Mouse (Mus musculus): ENCODE measurements around the gene Robo2. TPM values are rescaled to one million over a fixed set of nuclear protein-coding genes. Genes with fewer than 3 reads are reported as not detected.

The Robo2 gene
- polyA plus RNA-seq, 1 experiment from 2014 or later: 67.5 TPM

GRCm38 (mm10) chr16:73870296-73870695 lies 541.3 kb downstream of the Robo2 start:
- ATAC-seq: no peak
- Histone ChIP-seq H3K36me3 (ENCODE audit: control insufficient read depth, insufficient read depth, low read length) (no peaks in the 10 kb centered on the region), H3K9me3 (ENCODE audit: control insufficient read depth, low read length) (no peaks in the 10 kb centered on the region), H3K27me3 (replicated peaks; ENCODE audit: control insufficient read depth, insufficient read depth, low read length) (no peaks in the 10 kb centered on the region), H3K4me1 (ENCODE audit: control insufficient read depth, insufficient read depth, low read depth, low read length) (no peaks in the 10 kb centered on the region), H3K4me3 (ENCODE audit: low read length) (no peak overlapping the region), H3K9ac (ENCODE audit: low read depth, low read length) (no peak overlapping the region), H3K4me2 (ENCODE audit: low read length) (no peak overlapping the region), H3K27ac (ENCODE audit: low read depth, low read length) (no peak overlapping the region)
- 72% methylated on average over 5 of the region's 5 CpGs for WGBS

DNA sequence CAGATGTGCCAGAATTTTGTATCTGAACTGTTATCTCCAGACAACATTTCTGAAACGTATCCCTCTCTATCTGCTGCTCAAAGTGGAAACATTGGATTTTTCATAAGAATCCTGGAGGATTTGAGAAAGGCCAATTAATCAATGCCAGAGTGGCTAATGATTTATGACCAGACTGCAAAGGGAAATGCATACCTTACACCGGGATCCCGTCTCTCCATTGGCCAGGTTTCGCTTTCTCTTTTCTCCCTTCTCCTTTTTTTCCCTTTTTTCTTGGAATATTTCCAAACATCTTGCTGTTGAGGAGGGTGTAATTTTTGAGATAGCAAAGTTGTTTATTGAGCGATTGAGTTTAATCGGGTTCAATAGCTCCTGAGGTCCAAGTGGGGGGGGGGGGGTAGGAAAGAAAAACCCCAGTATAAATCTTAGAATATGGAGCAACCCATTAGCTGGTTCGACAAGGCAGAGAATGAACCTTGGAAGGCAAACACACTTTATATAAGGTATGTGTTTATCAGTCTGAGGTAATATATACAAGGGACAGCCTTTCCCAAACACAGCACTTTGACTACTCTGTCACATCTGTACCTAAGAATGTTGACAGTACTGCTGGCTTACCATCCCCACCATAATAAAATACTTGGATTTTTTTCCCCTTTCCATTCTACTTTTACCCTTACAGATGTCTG lies 542.0 kb downstream of the Robo2 start:
- Histone ChIP-seq H3K36me3 (ENCODE audit: control insufficient read depth, insufficient read depth, low read length) (no peaks in the 10 kb centered on the region), H3K4me1 (ENCODE audit: control insufficient read depth, insufficient read depth, low read depth, low read length) (no peaks in the 10 kb centered on the region), H3K27ac (ENCODE audit: low read depth, low read length) (no peak overlapping the region), H3K4me2 (ENCODE audit: low read length) (no peak overlapping the region), H3K9ac (ENCODE audit: low read depth, low read length) (no peak overlapping the region), H3K9me3 (ENCODE audit: control insufficient read depth, low read length) (no peaks in the 10 kb centered on the region), H3K4me3 (ENCODE audit: low read length) (no peak overlapping the region), H3K27me3 (replicated peaks; ENCODE audit: control insufficient read depth, insufficient read depth, low read length) (no peaks in the 10 kb centered on the region)
- ATAC-seq: no peak
- 70% methylated on average over 7 of the region's 7 CpGs for WGBS

DNA sequence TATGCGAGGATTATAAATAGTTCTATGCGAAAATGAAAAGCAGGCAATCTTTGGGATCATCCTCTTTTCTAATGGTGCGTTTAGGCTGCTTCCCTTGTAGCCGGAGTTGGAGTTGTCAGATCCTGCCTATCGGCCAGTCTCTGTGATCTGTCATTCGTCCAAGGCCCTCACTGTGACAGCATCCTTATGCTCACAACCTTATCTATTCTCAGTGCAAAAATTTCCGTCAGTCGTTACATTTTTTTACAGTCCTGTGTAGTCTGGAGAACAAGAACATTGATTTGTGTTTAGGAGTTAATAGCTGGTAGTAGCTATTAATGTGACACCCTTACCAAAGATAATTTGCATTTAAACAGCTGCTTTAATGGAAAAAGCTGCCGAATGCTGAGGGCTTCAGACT lies 547.0 kb downstream of the Robo2 start:
- no peak overlapping the region for H3K27ac ChIP-seq (ENCODE audit: low read depth, low read length)
- WGBS: 23% methylated on average over 9 of the region's 9 CpGs
- no peaks in the 10 kb centered on the region for H3K36me3 ChIP-seq (ENCODE audit: control insufficient read depth, insufficient read depth, low read length)
- H3K9ac ChIP-seq (ENCODE audit: low read depth, low read length): no peak overlapping the region
- H3K4me3 ChIP-seq (ENCODE audit: low read length): no peak overlapping the region
- no peak overlapping the region for H3K4me2 ChIP-seq (ENCODE audit: low read length)
- H3K9me3 ChIP-seq (ENCODE audit: control insufficient read depth, low read length): no peaks in the 10 kb centered on the region
- ATAC-seq: 0 out of 2 replicates have a peak, but pooled peaks have one; percentile 14
- no peaks in the 10 kb centered on the region for H3K27me3 ChIP-seq (replicated peaks; ENCODE audit: control insufficient read depth, insufficient read depth, low read length)
- H3K4me1 ChIP-seq (ENCODE audit: control insufficient read depth, insufficient read depth, low read depth, low read length): peaks cover 5% of the 10 kb centered on the region

- 3% methylated on average over 3 of the region's 3 CpGs for whole genome bisulfite sequencing
- Histone ChIP-seq H3K36me3 (ENCODE audit: control insufficient read depth, insufficient read depth, low read length) (no peaks in the 10 kb centered on the region), H3K27ac (ENCODE audit: low read depth, low read length) (no peak overlapping the region), H3K9ac (ENCODE audit: low read depth, low read length) (no peak overlapping the region), H3K4me2 (ENCODE audit: low read length) (no peak overlapping the region; the same call in 1 of the 2 replicates), H3K9me3 (ENCODE audit: control insufficient read depth, low read length) (no peaks in the 10 kb centered on the region), H3K4me1 (ENCODE audit: control insufficient read depth, insufficient read depth, low read depth, low read length) (peaks cover 5% of the 10 kb centered on the region), H3K4me3 (ENCODE audit: low read length) (no peak overlapping the region), H3K27me3 (replicated peaks; ENCODE audit: control insufficient read depth, insufficient read depth, low read length) (no peaks in the 10 kb centered on the region)
- ATAC-seq: no peak
Observed at GRCm38 (mm10) chr16:73863748-73864147, 547.9 kb downstream of the Robo2 start.

DNA sequence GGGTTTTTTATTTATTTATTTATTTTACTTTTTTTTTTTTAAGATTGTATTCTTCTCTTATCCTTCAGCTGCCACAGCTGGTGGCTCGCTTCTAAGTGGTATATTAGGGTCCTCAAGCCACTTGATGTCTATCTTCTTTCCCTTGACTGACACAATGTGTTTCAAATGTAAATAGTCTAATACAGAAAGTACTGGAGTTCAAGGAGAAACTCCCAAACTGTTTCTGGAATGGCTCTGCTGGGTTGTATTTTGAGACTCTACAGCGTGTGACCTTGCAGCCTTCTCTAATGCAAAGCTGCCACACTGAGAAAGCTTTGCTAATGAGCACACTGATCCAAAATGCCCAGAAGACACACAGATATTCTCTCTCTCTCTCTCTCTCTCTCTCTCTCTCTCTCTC lies 552.9 kb downstream of the Robo2 start:
- H3K36me3 ChIP-seq (ENCODE audit: control insufficient read depth, insufficient read depth, low read length): no peaks in the 10 kb centered on the region
- no peak overlapping the region for H3K4me3 ChIP-seq (ENCODE audit: low read length)
- no peak overlapping the region for H3K9ac ChIP-seq (ENCODE audit: low read depth, low read length)
- ATAC-seq: no peak
- no peak overlapping the region for H3K27ac ChIP-seq (ENCODE audit: low read depth, low read length)
- 67% methylated on average over 2 of the region's 2 CpGs for WGBS
- H3K4me1 ChIP-seq (ENCODE audit: control insufficient read depth, insufficient read depth, low read depth, low read length): no peaks in the 10 kb centered on the region; the same call in none of the 2 replicates
- H3K27me3 ChIP-seq (replicated peaks; ENCODE audit: control insufficient read depth, insufficient read depth, low read length): no peaks in the 10 kb centered on the region
- H3K9me3 ChIP-seq (ENCODE audit: control insufficient read depth, low read length): no peaks in the 10 kb centered on the region
- H3K4me2 ChIP-seq (ENCODE audit: low read length): no peak overlapping the region

DNA sequence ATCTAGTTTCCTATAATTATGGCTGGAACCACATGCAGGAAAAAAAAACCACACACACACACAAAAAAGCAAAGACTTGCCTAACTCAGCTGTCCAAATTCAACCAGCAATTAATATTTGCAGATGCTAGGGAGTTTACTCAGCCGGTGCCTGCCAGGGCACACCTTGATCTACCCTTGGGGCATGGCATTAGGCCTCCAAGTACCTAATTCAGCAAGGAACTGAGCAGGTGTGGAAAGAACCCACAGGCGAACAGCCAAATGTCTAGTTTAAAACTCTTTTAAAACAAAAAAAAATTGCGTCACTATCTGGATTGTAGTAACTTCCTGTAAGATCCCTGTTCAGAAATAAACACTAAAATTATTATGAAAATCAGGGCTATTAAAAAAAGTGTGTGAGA lies 555.8 kb downstream of the Robo2 start:
- Histone ChIP-seq H3K27me3 (replicated peaks; ENCODE audit: control insufficient read depth, insufficient read depth, low read length) (no peaks in the 10 kb centered on the region), H3K36me3 (ENCODE audit: control insufficient read depth, insufficient read depth, low read length) (no peaks in the 10 kb centered on the region), H3K9ac (ENCODE audit: low read depth, low read length) (no peak overlapping the region), H3K9me3 (ENCODE audit: control insufficient read depth, low read length) (no peaks in the 10 kb centered on the region), H3K4me1 (ENCODE audit: control insufficient read depth, insufficient read depth, low read depth, low read length) (no peaks in the 10 kb centered on the region; the same call in 1 of the 2 replicates), H3K4me2 (ENCODE audit: low read length) (no peak overlapping the region), H3K4me3 (ENCODE audit: low read length) (no peak overlapping the region), H3K27ac (ENCODE audit: low read depth, low read length) (no peak overlapping the region)
- ATAC-seq: no peak
- 89% methylated on average over 3 of the region's 3 CpGs for WGBS

MicroRNAs within 50 kb of the gene (microRNA counts, 519-probe panel; counts per million panel counts)
- microRNA mmu-miR-691: 1,863 counts per million, percentile 22 among the panel's probes with 10 or more counts

Small RNAs within 50 kb of the gene (microRNA-seq; reads per million reads assigned to microRNA genes)
- gene Gm24272: not detected
- not detected for gene Mir691

Data from hindbrain, embryonic 16.5 days (tissue).